Mouse (Mus musculus): Measurements from ENCODE around the gene Pcsk2.

GRCm38 (mm10) chr2:143501760-143502159, 44.2 kb upstream of the Pcsk2 start:
- TF ChIP-seq CTCF (IDR thresholded peaks at IDR 0.05) (no peak), POLR2A (IDR thresholded peaks at IDR 0.05; ENCODE audit: insufficient read depth, low read depth, low read length) (no peak), EP300 (IDR thresholded peaks at IDR 0.05; ENCODE audit: insufficient read depth, low read depth, low read length) (no peak)
